Mouse (Mus musculus) megakaryocyte, embryonic 14.5 days (primary cell): ENCODE data around the gene Galnt6.

Source experiments
- FLI1 ChIP-seq: IDR thresholded peaks from 2 replicates; pipeline ENCODE4 v1.6.1; 2012; ENCODE audit warnings: low read length, inconsistent platforms, mixed read lengths
- GATA1 ChIP-seq: IDR thresholded peaks from 3 replicates; pipeline ENCODE4 v1.6.1; 2012; ENCODE audit warnings: mixed read lengths, low read length, inconsistent platforms, borderline replicate concordance

GRCm38 (mm10) chr15:100722026-100722425, 7.2 kb downstream of the Galnt6 start:
- no peak for TF ChIP-seq GATA1
- no peak for TF ChIP-seq FLI1
